Mouse (Mus musculus): ENCODE measurements around the gene Sbf1. TPM values are rescaled to one million over a fixed set of nuclear protein-coding genes. Genes with fewer than 3 reads are reported as not detected.

The Sbf1 gene
- total RNA-seq, 2 experiments from 2014 or later = 356 to 361 TPM

DNA sequence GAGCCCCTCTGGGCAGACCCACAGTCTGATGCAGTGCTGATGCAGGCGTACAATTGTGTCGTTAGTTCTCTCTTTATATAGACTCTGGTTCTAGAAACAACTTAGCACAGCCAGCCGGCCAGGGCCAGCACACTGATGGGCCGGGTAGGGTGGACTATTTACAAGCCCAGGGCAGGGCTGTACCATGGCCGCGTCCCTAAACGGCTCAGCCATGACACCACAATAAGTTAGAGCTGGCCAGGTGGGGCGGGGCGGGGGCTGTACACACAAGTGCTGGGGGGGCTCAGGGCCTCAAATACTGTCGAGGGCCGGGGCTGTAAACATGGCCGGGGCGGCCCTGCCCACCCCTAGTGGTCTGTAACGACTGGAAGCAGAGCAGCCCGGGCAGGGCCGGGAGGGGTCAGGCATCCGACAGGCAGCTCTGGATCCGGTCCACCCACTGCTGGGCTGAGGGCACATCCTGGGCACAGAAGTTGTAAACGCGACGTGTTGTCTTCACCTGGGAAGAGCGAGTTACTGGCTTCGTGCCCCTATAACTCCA lies 26.8 kb downstream of the Sbf1 start:
- DNase-seq (ENCODE audit: low spot score in 2 of 2) = no peak
- no peak overlapping the region; the same call in 1 of the 2 replicates for H3K27ac ChIP-seq
- TF ChIP-seq CTCF (conservative IDR thresholded peaks at IDR 0.05) = no peak

DNA sequence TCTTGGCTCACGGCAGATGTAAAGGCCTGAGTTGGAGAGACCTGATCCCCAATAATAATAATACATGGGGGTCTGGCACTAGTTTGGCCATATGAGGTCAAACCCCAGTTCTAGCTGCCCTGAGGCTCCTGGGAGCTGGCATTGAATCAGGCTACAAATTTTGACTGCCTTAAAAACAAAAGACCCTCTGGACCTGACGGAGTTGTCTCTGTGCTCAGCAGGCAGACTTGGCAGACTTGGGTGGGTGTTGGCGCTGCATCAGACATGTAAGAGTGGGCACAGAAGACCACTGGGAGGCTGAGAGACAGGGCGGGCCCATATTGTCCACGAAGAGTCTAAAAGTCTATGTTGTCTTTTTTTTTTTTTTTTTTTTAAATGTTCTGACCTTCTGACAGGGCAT lies 28.5 kb downstream of the Sbf1 start:
- DNase-seq (ENCODE audit: low spot score in 2 of 2) = no peak
- no peak overlapping the region for H3K4me3 ChIP-seq
- TF ChIP-seq CTCF (conservative IDR thresholded peaks at IDR 0.05) = no peak
- peak overlapping the region; percentile 81; the same call in 1 of the 2 replicates for H3K27ac ChIP-seq

More for the DNA sequence above, 26.8 kb downstream of the Sbf1 start:
- H3K4me3 ChIP-seq = no peak overlapping the region

DNA sequence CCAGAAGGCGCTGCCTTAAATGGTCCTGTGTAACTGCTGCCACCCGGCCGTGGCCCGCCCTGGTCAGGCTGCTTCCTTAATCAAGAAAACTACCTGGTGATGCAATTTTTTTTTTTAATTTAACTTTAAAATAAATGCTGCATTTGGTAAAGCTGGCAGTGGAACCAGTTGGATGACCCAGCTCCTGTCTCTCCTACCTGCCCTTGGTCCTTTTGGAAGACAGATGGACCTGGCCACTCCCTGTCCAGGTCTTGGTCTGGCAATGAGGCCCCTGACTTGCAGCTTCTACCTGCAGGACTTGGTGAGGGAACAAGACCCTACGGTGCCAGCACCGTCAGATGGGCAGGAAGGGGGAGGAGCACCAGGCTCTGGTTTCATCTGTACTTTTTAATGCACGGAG lies 29.0 kb downstream of the Sbf1 start:
- Histone ChIP-seq H3K4me3 (no peak overlapping the region), H3K27ac (peak overlapping the region; percentile 81)
- no peak for DNase-seq (ENCODE audit: low spot score in 2 of 2)
- no peak for TF ChIP-seq CTCF (conservative IDR thresholded peaks at IDR 0.05)

DNA sequence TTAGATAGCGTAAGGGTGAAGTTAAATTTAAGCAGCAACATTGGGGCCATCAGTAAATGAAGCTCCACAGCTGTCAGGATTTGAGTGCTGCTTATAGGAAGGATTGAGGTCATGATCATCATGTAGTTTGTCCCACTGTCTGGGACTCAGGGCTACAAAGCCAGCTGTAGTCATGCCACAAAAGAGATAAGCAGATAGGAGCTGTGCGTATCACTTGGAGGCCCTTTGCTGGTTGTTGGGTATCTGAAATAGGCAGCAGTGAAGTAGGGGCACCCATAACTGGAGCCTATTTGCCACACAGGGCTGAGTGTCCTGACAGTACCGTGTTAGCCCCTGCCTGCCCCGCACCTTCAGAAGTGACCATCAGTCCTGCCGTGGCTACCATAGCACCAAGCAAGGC lies 29.6 kb downstream of the Sbf1 start:
- DNase-seq (ENCODE audit: low spot score in 2 of 2) = no peak
- TF ChIP-seq CTCF (conservative IDR thresholded peaks at IDR 0.05) = no peak
- Histone ChIP-seq H3K27ac (peak overlapping the region; percentile 81), H3K4me3 (no peak overlapping the region)

DNA sequence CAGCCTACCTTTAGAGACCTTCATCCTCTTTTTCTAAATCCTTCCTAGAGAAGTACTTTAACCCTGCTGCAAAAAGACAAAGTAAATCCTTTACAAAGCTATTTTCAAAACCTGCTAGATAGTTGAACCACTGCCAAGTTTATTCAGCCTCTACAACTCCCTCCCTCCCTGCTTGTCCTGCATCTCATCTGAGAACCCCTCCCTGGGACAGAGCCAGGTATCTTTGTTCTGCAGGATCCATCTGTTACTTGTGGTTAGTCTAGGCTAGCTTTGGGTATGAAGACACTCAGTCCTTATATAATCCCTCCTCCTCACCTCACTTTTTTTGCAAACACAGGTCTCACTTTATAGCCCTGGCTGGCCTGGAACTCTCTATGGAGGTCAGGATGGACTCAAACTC lies 30.1 kb downstream of the Sbf1 start:
- DNase-seq (ENCODE audit: low spot score in 2 of 2) = peak in 1 of 2 experiments; percentile 65
- peak overlapping the region; percentile 81 for H3K27ac ChIP-seq

DNA sequence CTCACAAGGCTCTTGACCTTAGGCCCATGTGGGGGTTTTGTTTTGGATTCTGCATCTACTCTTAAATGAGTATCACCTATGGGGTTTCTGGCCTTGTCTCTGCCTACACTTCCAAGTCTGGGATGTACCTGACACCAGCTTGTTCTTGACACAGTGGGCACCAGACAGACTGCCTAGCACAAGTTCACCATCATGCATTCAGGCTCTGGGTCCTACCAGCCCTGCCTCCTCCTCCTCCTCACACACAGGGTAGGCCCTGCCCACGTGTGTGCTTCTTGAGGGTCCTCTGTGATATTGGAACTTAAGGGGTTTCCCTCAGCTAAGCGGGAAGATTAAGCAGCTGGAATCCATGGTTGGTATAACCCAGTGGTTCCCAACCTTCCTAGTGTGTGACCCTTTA lies 31.0 kb downstream of the Sbf1 start:
- DNase-seq (ENCODE audit: low spot score in 2 of 2) = no peak
- Histone ChIP-seq H3K4me3 (no peak overlapping the region), H3K27ac (peak overlapping the region; percentile 81; the same call in 1 of the 2 replicates)
- no peak for TF ChIP-seq CTCF (conservative IDR thresholded peaks at IDR 0.05)

More for the DNA sequence above, 30.1 kb downstream of the Sbf1 start:
- no peak overlapping the region for H3K4me3 ChIP-seq
- no peak for TF ChIP-seq CTCF (conservative IDR thresholded peaks at IDR 0.05)

DNA sequence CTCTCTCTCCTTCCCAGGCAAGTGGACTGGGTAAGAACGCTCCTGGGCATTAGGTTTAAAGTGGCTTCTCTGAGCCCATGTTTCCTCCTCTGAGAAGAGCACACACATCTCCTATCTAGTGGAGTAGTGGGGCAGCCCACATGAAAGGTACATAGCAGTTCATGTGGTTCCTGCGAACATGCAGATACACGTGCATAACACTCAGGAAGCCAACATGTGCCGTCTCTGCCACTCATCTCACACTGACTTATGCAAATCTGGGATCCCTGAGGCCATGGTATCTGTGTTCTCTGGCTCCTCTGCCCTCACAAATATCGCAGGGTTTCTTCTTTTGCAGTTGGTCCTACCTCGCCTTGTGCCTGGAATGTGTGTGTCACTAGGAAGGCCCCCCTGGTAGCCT lies 32.6 kb downstream of the Sbf1 start:
- Histone ChIP-seq H3K27ac (peak overlapping the region; percentile 81), H3K4me3 (no peak overlapping the region)
- DNase-seq (ENCODE audit: low spot score in 2 of 2) = no peak
- no peak for TF ChIP-seq CTCF (conservative IDR thresholded peaks at IDR 0.05)

DNA sequence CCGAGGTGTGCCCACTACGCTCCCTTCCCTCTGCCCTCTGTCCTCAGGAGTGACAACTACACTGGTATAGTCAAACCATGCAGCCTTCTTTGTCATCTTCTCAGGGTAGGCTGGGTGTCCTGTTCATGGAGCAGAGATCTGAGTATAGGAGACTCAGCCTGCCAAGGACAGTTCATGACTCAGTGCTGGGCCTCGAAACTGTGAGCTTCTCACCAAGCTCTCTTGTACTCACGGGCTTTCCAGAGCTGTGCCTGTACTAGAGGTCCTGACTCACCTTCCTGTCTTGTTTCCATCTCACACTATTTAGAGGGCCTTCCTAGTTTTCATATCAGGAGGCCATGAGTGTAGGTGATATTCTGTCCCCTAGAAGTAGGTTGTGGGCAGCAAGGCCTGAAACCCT lies 37.7 kb downstream of the Sbf1 start:
- Histone ChIP-seq H3K4me3 (no peak overlapping the region), H3K27ac (peak overlapping the region; percentile 39; the same call in 1 of the 2 replicates)
- no peak for DNase-seq (ENCODE audit: low spot score in 2 of 2)
- TF ChIP-seq CTCF (conservative IDR thresholded peaks at IDR 0.05) = no peak

DNA sequence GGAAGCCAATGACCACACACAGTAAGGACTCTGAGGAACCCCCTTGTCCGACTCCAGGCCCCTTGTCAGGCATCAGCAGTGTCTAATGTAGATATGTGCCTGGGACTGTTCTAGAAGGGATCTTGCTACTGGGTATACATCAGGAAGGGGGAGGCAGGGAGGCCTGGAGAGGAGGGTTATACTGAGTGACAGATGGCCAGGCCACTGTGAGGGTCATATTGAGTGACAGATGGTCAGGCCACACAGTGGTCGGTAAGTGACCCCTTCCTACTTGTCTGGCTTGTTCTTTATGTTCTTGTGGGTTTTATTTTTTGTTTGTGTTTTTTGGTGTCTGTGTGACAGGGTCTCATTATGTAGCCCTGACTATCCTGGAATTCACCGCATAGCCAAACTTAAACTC lies 39.6 kb downstream of the Sbf1 start:
- TF ChIP-seq CTCF (conservative IDR thresholded peaks at IDR 0.05) = no peak
- Histone ChIP-seq H3K27ac (no peak overlapping the region), H3K4me3 (no peak overlapping the region)
- DNase-seq (ENCODE audit: low spot score in 2 of 2) = no peak

DNA sequence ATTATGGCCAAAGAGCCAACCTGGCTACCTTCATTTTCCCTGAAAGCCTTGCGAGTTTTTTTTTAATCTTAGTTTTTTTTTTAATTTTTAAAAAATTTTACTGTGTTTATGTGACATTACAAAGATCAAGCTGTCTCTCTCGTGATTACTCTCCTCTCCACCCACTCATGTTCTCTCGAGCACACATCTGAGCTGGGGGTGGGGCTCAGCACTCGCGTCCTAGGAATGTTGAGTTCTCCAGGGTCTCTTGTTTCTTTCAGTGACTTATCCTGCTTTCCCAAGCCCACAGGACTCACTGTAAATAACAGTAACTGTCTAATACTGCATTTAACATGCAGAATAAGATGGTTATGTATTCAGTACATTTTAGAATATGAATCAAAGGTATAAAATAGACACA lies 50.6 kb downstream of the Sbf1 start:
- no peak for DNase-seq (ENCODE audit: low spot score in 2 of 2)
- H3K27ac ChIP-seq = peak overlapping the region; percentile 68; the same call in 1 of the 2 replicates
- no peak for TF ChIP-seq CTCF (conservative IDR thresholded peaks at IDR 0.05)
- no peak overlapping the region for H3K4me3 ChIP-seq

DNA sequence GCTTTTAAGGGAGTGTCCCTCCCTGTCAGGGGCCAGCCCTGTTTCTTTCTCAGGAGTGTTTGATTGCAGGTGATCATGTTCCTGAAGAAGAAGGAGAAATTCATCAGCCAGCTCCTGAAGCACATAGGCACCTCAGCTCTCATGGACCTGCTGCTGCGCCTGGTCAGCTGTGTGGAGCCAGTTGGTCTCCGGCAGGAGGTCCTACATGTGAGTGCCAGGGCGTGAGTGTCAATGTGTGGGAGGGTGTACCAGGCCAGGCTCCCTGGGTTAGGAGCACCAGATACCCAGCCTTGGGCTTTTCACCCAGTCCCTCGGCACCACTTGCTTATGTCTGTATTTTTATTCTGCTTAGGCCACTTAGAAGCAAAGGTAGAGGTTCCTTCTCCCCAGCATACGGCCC lies 56.1 kb downstream of the Sbf1 start:
- H3K27ac ChIP-seq = no peak overlapping the region
- no peak overlapping the region for H3K4me3 ChIP-seq
- no peak for TF ChIP-seq CTCF (conservative IDR thresholded peaks at IDR 0.05)
- DNase-seq (ENCODE audit: low spot score in 2 of 2) = no peak

DNA sequence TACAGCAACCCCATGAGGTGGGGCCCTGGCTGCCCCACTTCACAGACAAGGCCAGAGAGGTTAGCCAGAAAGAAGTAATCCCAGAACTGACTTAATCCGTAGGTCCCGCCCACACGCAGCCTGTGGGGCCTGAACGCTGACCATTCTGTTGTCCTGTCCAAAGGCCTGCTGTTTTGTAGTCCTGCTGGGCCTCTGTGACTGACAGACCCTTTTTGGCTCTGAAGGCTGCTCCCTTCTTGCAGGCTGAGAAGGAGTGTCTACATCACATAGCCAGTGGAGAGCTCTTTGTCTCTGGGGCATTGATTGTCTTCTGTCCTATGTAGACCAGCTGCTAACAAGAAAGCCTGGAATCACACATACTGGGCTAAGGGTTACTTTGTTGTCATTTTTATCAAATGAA lies 59.8 kb downstream of the Sbf1 start:
- no peak for TF ChIP-seq CTCF (conservative IDR thresholded peaks at IDR 0.05)
- Histone ChIP-seq H3K4me3 (no peak overlapping the region), H3K27ac (peak overlapping the region; percentile 69)
- DNase-seq (ENCODE audit: low spot score in 2 of 2) = no peak

DNA sequence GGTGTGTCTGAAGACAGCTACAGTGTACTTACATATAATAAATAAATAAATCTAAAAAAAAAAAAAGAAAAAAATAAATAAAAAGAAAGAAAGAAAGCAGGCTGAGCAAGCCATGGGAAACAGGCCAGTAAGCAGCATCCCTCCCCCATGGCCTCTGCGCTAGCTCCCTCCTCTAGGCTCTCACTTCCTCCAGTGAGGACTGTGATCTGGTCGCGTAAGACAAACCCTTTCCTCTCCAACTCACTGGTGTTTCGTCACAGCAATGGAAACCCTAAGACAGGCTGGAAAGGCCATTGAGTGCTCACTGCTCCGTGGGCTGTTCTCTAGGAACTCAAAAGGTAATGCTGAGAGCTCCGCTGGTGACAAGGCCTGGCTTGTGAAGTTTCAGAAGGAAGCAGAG lies 66.0 kb downstream of the Sbf1 start:
- DNase-seq (ENCODE audit: low spot score in 2 of 2) = no peak
- no peak for TF ChIP-seq CTCF (conservative IDR thresholded peaks at IDR 0.05)
- H3K4me3 ChIP-seq = no peak overlapping the region
- H3K27ac ChIP-seq = no peak overlapping the region

DNA sequence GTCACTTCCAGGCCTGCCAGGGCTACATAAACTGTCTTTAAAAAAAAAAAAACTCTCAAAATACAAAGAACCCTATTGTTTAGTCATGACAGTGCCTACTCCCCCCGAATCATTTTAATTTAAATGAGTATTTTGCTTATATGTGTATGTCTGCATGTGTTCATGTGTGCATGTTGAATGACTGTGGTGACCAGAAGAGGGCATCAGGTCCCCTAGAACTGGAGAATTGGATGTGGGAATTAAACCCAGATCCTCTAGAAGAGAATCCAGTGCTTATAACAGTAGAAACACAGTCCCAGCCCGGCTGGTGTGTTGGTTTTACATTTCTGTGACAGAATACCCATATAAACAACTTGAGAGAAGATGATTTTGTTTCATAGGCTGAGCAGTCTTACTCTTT lies 74.1 kb downstream of the Sbf1 start:
- Histone ChIP-seq H3K27ac (no peak overlapping the region), H3K4me3 (no peak overlapping the region)
- TF ChIP-seq CTCF (conservative IDR thresholded peaks at IDR 0.05) = peak; percentile 66
- no peak for DNase-seq (ENCODE audit: low spot score in 2 of 2)
